Mouse (Mus musculus): ENCODE results near the gene Gpr55. TPM values are rescaled to one million over a fixed set of nuclear protein-coding genes. Genes with fewer than 3 reads are reported as not detected.

Gene Gpr55
- total RNA-seq, 1 experiment: 0.18 TPM

- in situ Hi-C loops (cut with MboI; ENCODE audit: low sequenced_read_pairs in 2 of 2, unreplicated experiment in 2 of 2): no loop called here
- no peak for DNase-seq (ENCODE audit: low read depth, low spot score)
- H3K36me3 ChIP-seq (ENCODE audit: control insufficient read depth, insufficient read depth, low read length, poor library complexity, severe bottlenecking): no peaks in the 10 kb centered on the region
- no peak overlapping the region for H3K4me3 ChIP-seq (ENCODE audit: insufficient read depth in 1 of 2, low read depth in 1 of 2, low read length in 2 of 2, poor library complexity in 1 of 2, severe bottlenecking in 1 of 2)
- H3K4me1 ChIP-seq (ENCODE audit: control insufficient read depth in 2 of 2, insufficient read depth in 2 of 2, low read length in 2 of 2, poor library complexity in 1 of 2): no peaks in the 10 kb centered on the region
- no peaks in the 10 kb centered on the region for H3K9me3 ChIP-seq (ENCODE audit: control insufficient read depth, insufficient read depth, low read depth, low read length)
- H3K27ac ChIP-seq (ENCODE audit: insufficient read depth, low read depth, low read length, poor library complexity, severe bottlenecking): no peak overlapping the region
- no peak overlapping the region for H3K9ac ChIP-seq (ENCODE audit: insufficient read depth, low read depth, low read length, poor library complexity, severe bottlenecking)
- TF ChIP-seq HCFC1 (IDR thresholded peaks at IDR 0.05; ENCODE audit: borderline replicate concordance, insufficient read depth, low read length): no peak
- no peak for TF ChIP-seq ZC3H11A (IDR thresholded peaks at IDR 0.05; ENCODE audit: borderline replicate concordance, low read depth, low read length)
- TF ChIP-seq CHD2 (IDR thresholded peaks at IDR 0.05; ENCODE audit: low read depth, low read length): no peak
These were observed 11.6 kb downstream of the Gpr55 start for GRCm38 (mm10) chr1:85949085-85949684.

GRCm38 (mm10) chr1:85942318-85942717 is 18.5 kb downstream of the Gpr55 start:
- Histone ChIP-seq H3K4me3 (ENCODE audit: insufficient read depth in 1 of 2, low read depth in 1 of 2, low read length in 2 of 2, poor library complexity in 1 of 2, severe bottlenecking in 1 of 2) (no peak overlapping the region), H3K27ac (ENCODE audit: insufficient read depth, low read depth, low read length, poor library complexity, severe bottlenecking) (no peak overlapping the region), H3K9me3 (ENCODE audit: control insufficient read depth, insufficient read depth, low read depth, low read length) (no peaks in the 10 kb centered on the region), H3K4me1 (ENCODE audit: control insufficient read depth in 2 of 2, insufficient read depth in 2 of 2, low read length in 2 of 2, poor library complexity in 1 of 2) (no peaks in the 10 kb centered on the region), H3K36me3 (ENCODE audit: control insufficient read depth, insufficient read depth, low read length, poor library complexity, severe bottlenecking) (no peaks in the 10 kb centered on the region), H3K9ac (ENCODE audit: insufficient read depth, low read depth, low read length, poor library complexity, severe bottlenecking) (no peak overlapping the region)
- TF ChIP-seq CHD2 (IDR thresholded peaks at IDR 0.05; ENCODE audit: low read depth, low read length) (no peak), ZC3H11A (IDR thresholded peaks at IDR 0.05; ENCODE audit: borderline replicate concordance, low read depth, low read length) (no peak), MAFK (IDR thresholded peaks at IDR 0.05; ENCODE audit: insufficient read depth, low read depth, low read length) (no peak), HCFC1 (IDR thresholded peaks at IDR 0.05; ENCODE audit: borderline replicate concordance, insufficient read depth, low read length) (no peak), ZNF384 (IDR thresholded peaks at IDR 0.05; ENCODE audit: low read depth, low read length) (no peak)
- in situ Hi-C loops (cut with MboI; ENCODE audit: low sequenced_read_pairs in 2 of 2, unreplicated experiment in 2 of 2): no loop called here
- no peak for DNase-seq (ENCODE audit: low read depth, low spot score)

GRCm38 (mm10) chr1:85937323-85937722 is 23.5 kb downstream of the Gpr55 start:
- in situ Hi-C loops (cut with MboI; ENCODE audit: low sequenced_read_pairs in 2 of 2, unreplicated experiment in 2 of 2): no loop called here
- Histone ChIP-seq H3K36me3 (ENCODE audit: control insufficient read depth, insufficient read depth, low read length, poor library complexity, severe bottlenecking) (no peaks in the 10 kb centered on the region), H3K9me3 (ENCODE audit: control insufficient read depth, insufficient read depth, low read depth, low read length) (no peaks in the 10 kb centered on the region), H3K27ac (ENCODE audit: insufficient read depth, low read depth, low read length, poor library complexity, severe bottlenecking) (no peak overlapping the region), H3K4me1 (ENCODE audit: control insufficient read depth in 2 of 2, insufficient read depth in 2 of 2, low read length in 2 of 2, poor library complexity in 1 of 2) (no peaks in the 10 kb centered on the region), H3K9ac (ENCODE audit: insufficient read depth, low read depth, low read length, poor library complexity, severe bottlenecking) (no peak overlapping the region), H3K4me3 (ENCODE audit: insufficient read depth in 1 of 2, low read depth in 1 of 2, low read length in 2 of 2, poor library complexity in 1 of 2, severe bottlenecking in 1 of 2) (no peak overlapping the region)
- DNase-seq (ENCODE audit: low read depth, low spot score): no peak
- TF ChIP-seq ZNF384 (IDR thresholded peaks at IDR 0.05; ENCODE audit: low read depth, low read length) (no peak), MAFK (IDR thresholded peaks at IDR 0.05; ENCODE audit: insufficient read depth, low read depth, low read length) (no peak), HCFC1 (IDR thresholded peaks at IDR 0.05; ENCODE audit: borderline replicate concordance, insufficient read depth, low read length) (no peak), ZC3H11A (IDR thresholded peaks at IDR 0.05; ENCODE audit: borderline replicate concordance, low read depth, low read length) (no peak), CHD2 (IDR thresholded peaks at IDR 0.05; ENCODE audit: low read depth, low read length) (no peak)

GRCm38 (mm10) chr1:85936265-85936664 is 24.5 kb downstream of the Gpr55 start:
- Histone ChIP-seq H3K4me1 (ENCODE audit: control insufficient read depth in 2 of 2, insufficient read depth in 2 of 2, low read length in 2 of 2, poor library complexity in 1 of 2) (no peaks in the 10 kb centered on the region), H3K9ac (ENCODE audit: insufficient read depth, low read depth, low read length, poor library complexity, severe bottlenecking) (no peak overlapping the region), H3K36me3 (ENCODE audit: control insufficient read depth, insufficient read depth, low read length, poor library complexity, severe bottlenecking) (no peaks in the 10 kb centered on the region), H3K9me3 (ENCODE audit: control insufficient read depth, insufficient read depth, low read depth, low read length) (no peaks in the 10 kb centered on the region), H3K4me3 (ENCODE audit: insufficient read depth in 1 of 2, low read depth in 1 of 2, low read length in 2 of 2, poor library complexity in 1 of 2, severe bottlenecking in 1 of 2) (no peak overlapping the region), H3K27ac (ENCODE audit: insufficient read depth, low read depth, low read length, poor library complexity, severe bottlenecking) (no peak overlapping the region)
- TF ChIP-seq ZNF384 (IDR thresholded peaks at IDR 0.05; ENCODE audit: low read depth, low read length): no peak
- no peak for TF ChIP-seq CHD2 (IDR thresholded peaks at IDR 0.05; ENCODE audit: low read depth, low read length)
- TF ChIP-seq ZC3H11A (IDR thresholded peaks at IDR 0.05; ENCODE audit: borderline replicate concordance, low read depth, low read length): no peak
- no peak for TF ChIP-seq HCFC1 (IDR thresholded peaks at IDR 0.05; ENCODE audit: borderline replicate concordance, insufficient read depth, low read length)
- no peak for TF ChIP-seq MAFK (IDR thresholded peaks at IDR 0.05; ENCODE audit: insufficient read depth, low read depth, low read length)
- no peak for DNase-seq (ENCODE audit: low read depth, low spot score)
- in situ Hi-C loops (cut with MboI; ENCODE audit: low sequenced_read_pairs in 2 of 2, unreplicated experiment in 2 of 2): no loop called here

Data from ES-E14 (cell line).